Mouse (Mus musculus): Measurements from ENCODE around the gene Bricd5. TPM values are rescaled to one million over a fixed set of nuclear protein-coding genes. Genes with fewer than 3 reads are reported as not detected.
"Not testable (repeated sequence)": the region's sequence is repeated elsewhere in the genome, so short reads cannot be mapped to it uniquely, and the experiment has no call there.

The Bricd5 gene
- polyA plus RNA-seq (2015; fragmentation: Nextera tagmentation; extraction: Ambion mirVana), result 0.13 TPM in 1 of 2 replicates, not detected in the other

DNA sequence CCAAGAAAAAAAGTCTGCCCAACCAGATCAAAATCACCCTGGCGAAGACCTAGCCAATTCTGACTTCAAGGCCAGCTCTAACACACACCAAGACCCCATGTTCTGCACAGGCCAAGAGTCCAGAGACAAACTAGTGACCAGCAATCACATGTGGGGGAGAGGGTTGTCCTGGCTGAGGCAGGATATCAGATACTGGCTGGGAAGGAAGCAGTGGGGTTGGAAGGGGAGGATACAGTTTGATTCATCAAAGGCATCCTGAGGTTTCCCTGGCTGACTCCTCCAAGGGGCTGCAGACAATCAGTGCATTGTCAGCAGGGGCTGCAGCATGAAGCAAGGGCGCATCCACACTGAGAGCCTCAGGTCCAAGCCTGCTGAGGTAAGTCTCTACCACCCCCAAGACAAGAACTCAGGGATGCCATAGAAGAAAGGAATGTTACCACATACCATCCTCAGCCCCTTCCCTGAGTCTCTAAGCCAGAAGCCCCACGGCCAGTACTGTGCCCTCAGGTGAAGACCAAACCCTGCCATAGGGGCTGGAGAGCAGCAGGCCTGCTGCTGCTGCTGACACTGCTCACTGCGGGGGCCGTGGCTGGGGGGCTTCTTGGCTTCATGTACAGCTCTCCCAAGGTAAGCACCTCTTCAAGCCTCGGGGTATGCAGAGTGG, at the start of gene Bricd5:
Gene Bricd5, plus strand, starts transcription at position 273 of the 664 bp plus-strand sequence.
- Histone ChIP-seq H3K4me1 (replicated peaks) (peaks cover 62% of the 10 kb centered on the region), H3K27ac (replicated peaks) (peak within 1 kb of the TSS; percentile 97; the same call in 1 of the 2 replicates), H3K4me2 (peak within 1 kb of the TSS; percentile 96), H3K36me3 (replicated peaks) (peaks cover 67% of the 10 kb centered on the region), H3K27me3 (no peaks in the 10 kb centered on the region), H3K9ac (peak within 1 kb of the TSS; percentile 96; the same call in 1 of the 2 replicates), H3K9me3 (replicated peaks) (no peaks in the 10 kb centered on the region), H3K4me3 (replicated peaks) (peak within 1 kb of the TSS; percentile 95)
- ATAC-seq (ENCODE audit: insufficient read depth), result no peak
- 76% methylated on average over 6 of the region's 6 CpGs for WGBS (ENCODE audit: insufficient replicate concordance)

DNA sequence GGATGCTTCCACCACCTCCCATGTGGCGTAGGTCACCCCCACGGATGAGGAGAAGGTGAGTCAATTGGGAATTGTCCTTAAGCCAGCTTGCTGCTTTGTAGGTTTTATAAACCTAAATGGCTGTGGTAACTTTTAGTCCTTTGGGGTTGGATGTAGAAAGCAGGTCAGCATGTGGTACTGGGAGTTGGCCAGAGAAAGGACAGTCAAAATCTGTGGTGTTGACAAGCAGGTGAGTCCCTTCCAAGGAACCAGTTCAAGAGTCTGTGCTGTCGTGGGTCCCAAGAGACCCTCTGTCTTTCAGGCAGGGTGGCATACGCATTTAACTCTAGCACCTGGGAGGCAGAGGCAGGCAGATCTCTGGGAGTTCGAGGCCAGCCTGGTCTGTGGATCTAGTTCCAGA, 49.2 kb upstream of the Bricd5 start:
- no peak overlapping the region for H3K27ac ChIP-seq (replicated peaks)
- no peak overlapping the region for H3K4me3 ChIP-seq (replicated peaks)
- H3K9ac ChIP-seq, result no peak overlapping the region
- 83% methylated on average over 5 of the region's 5 CpGs for WGBS (ENCODE audit: insufficient replicate concordance)
- peaks cover 59% of the 10 kb centered on the region for H3K36me3 ChIP-seq (replicated peaks)
- ATAC-seq (ENCODE audit: insufficient read depth), result no peak
- H3K9me3 ChIP-seq (replicated peaks), result no peaks in the 10 kb centered on the region
- no peak overlapping the region for H3K4me2 ChIP-seq
- H3K27me3 ChIP-seq, result no peaks in the 10 kb centered on the region
- peaks cover 25% of the 10 kb centered on the region for H3K4me1 ChIP-seq (replicated peaks)

DNA sequence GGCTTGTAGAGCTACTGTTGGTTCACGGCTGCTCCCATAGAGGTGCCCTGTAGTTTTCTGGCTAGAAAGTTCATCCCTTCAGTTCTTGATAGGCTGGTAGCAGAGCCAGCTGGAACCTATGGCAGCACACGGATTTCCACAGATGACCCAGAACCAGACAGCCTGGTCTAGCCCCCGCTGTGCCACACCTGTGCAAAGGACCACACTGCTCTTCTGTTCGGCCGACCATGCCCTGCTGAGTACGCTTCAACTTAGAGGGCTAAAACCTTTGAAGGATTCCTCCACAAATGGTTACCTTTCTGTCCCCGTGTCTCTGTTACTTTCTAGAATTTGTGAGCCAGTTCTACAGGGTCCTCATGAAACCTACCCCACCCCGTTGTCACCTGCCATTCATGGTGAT, 48.4 kb upstream of the Bricd5 start:
- H3K36me3 ChIP-seq (replicated peaks), result peaks cover 51% of the 10 kb centered on the region
- WGBS (ENCODE audit: insufficient replicate concordance), result 87% methylated on average over 6 of the region's 8 CpGs

DNA sequence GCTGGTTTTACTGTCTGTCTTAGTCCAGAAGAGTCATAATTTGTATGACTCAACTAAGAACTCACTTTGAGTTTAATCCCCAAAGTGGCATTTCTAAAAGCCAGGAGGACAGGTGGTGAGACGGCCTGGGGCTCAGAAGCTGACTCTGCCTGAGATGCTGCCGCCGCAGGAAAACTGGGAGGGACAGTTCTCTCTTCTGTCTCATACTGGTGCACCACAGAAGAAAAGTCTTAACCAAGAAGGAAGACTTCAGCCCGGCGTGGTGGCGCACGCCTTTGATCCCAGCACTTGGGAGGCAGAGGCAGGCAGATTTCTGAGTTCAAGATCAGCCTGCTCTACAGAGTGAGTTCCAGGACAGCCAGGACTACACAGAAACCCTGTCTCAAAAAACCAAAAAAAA, 47.8 kb upstream of the Bricd5 start:
- Histone ChIP-seq H3K36me3 (replicated peaks) (peaks cover 45% of the 10 kb centered on the region), H3K9ac (peak overlapping the region; percentile 79; the same call in 1 of the 2 replicates), H3K9me3 (replicated peaks) (no peaks in the 10 kb centered on the region), H3K4me2 (peak overlapping the region; percentile 83), H3K4me1 (replicated peaks) (peaks cover 25% of the 10 kb centered on the region), H3K27me3 (no peaks in the 10 kb centered on the region), H3K27ac (replicated peaks) (peak overlapping the region; percentile 92; the same call in 1 of the 2 replicates), H3K4me3 (replicated peaks) (peak overlapping the region; percentile 72)
- ATAC-seq (ENCODE audit: insufficient read depth), result no peak
- WGBS (ENCODE audit: insufficient replicate concordance), result 87% methylated on average over 7 of the region's 7 CpGs

More for the DNA sequence above, 48.4 kb upstream of the Bricd5 start:
- not testable (repeated sequence) for H3K4me3 ChIP-seq (replicated peaks); H3K27me3 ChIP-seq; ATAC-seq (ENCODE audit: insufficient read depth); H3K4me2 ChIP-seq; H3K9ac ChIP-seq; H3K27ac ChIP-seq (replicated peaks); H3K9me3 ChIP-seq (replicated peaks)
- H3K4me1 ChIP-seq (replicated peaks), result peaks cover 25% of the 10 kb centered on the region

DNA sequence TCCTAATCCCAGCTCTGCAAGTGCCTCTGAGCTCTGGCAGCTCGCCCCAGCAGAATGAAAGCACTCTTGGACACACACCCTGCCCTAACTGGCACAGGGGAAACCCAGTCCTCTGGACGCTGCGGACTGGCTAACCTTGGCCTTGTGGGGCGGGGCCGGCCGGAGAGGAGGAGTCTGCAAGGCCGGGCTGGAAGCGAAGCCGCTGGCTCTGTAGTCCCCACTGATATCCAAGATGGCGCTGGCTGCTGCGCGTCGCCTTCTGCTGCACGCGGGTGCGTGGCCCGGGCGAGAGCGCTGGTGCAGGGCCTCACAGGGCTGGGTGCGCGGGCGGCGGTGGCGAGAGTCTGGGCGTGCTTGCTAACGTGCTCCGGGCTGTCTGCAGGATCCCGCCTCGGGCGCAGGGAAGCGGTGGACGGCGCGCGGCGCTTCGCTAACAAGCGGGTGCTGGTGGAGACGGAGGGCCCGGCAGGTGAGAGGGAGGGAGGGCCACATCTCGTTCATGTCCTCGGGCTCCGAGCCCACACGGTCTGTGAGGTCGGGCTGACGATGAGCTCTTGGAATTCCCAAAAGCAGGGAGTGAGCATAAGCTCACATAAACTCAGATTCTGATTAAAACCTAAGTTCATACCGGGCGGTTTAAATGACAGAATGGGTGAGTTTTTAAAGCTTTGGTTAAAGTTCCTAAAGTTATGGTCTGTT, 47.1 kb upstream of the Bricd5 start, which contains the start of gene Eci1:
Gene Eci1, plus strand, starts transcription at position 171 of the 699 bp plus-strand sequence.
- Histone ChIP-seq H3K36me3 (replicated peaks) (peaks cover 38% of the 10 kb centered on the region), H3K9ac (peak within 1 kb of the TSS; percentile 79), H3K9me3 (replicated peaks) (no peaks in the 10 kb centered on the region), H3K4me2 (peak within 1 kb of the TSS; percentile 83), H3K27ac (replicated peaks) (peak within 1 kb of the TSS; percentile 92), H3K4me1 (replicated peaks) (peaks cover 25% of the 10 kb centered on the region), H3K27me3 (no peaks in the 10 kb centered on the region), H3K4me3 (replicated peaks) (peak within 1 kb of the TSS; percentile 72)
- peak; percentile 96 for ATAC-seq (ENCODE audit: insufficient read depth)
- under 1% methylated on average over 48 of the region's 48 CpGs for WGBS (ENCODE audit: insufficient replicate concordance)

DNA sequence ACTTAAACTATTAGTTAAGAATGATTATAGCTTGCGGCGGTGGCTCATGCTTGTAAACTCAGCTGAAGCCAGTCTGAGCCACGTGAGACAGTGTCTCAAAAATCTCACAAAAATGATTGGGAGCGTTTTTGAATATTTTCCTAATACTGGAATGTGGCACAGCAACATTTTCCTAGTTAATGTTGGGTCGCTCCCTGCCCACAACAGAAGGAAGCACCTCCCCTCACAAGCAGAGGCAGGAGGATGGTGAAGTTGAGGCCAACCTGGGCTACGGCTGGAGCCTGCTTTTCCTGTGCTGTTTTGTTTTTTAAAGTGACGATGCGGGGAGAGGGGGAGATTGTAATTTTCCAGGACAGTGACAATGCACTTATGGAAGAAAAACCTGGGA, 46.5 kb upstream of the Bricd5 start:
- Histone ChIP-seq H3K9me3 (replicated peaks) (no peaks in the 10 kb centered on the region), H3K4me1 (replicated peaks) (peaks cover 25% of the 10 kb centered on the region), H3K4me3 (replicated peaks) (peak overlapping the region; percentile 72), H3K4me2 (peak overlapping the region; percentile 83), H3K36me3 (replicated peaks) (peaks cover 32% of the 10 kb centered on the region), H3K27ac (replicated peaks) (peak overlapping the region; percentile 92), H3K27me3 (no peaks in the 10 kb centered on the region), H3K9ac (peak overlapping the region; percentile 79)
- no peak for ATAC-seq (ENCODE audit: insufficient read depth)
- WGBS (ENCODE audit: insufficient replicate concordance), result 1% methylated on average over 8 of the region's 8 CpGs

DNA sequence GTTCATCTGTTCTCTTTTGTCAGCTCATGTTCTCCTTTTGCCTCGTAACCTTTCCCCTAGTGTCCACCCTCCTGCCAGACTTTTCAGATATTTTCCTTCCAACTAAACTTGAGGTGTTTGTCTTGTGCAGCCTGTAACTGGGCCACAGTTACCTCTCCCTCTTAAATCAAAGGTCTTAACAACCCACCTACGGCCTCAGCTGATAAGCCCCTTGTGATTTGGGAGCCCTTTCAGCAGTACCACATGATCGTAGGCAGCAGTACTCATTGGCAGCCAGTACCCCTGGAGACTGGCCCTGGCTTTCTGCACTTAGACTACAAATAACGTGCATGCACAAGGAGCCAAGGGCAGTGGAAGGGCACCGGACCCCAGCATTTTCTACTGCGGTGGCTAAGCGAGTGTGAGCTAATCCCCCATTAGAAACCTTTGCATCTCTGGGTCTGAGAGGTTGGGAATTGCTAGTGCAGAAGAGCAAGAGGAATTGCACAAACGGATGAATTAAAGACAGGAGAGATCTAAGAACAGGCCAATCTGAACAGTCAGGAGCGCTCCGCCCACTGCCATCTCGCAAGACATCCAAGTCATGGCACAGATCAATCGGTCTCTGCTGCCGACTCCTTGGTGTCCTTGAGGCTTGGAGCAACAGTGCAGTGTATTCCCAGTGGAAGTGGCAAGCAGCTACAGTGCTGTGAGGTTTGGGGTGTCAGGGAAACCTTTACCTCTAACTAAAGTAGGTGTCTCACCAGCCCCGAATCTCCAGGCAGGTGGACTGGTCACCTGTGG, 44.3 kb upstream of the Bricd5 start:
- Histone ChIP-seq H3K4me1 (replicated peaks) (peaks cover 25% of the 10 kb centered on the region), H3K4me2 (no peak overlapping the region), H3K9ac (no peak overlapping the region), H3K27me3 (no peaks in the 10 kb centered on the region), H3K27ac (replicated peaks) (no peak overlapping the region), H3K9me3 (replicated peaks) (no peaks in the 10 kb centered on the region), H3K4me3 (replicated peaks) (no peak overlapping the region), H3K36me3 (replicated peaks) (peaks cover 20% of the 10 kb centered on the region)
- WGBS (ENCODE audit: insufficient replicate concordance), result 79% methylated on average over 14 of the region's 14 CpGs
- ATAC-seq (ENCODE audit: insufficient read depth), result no peak

DNA sequence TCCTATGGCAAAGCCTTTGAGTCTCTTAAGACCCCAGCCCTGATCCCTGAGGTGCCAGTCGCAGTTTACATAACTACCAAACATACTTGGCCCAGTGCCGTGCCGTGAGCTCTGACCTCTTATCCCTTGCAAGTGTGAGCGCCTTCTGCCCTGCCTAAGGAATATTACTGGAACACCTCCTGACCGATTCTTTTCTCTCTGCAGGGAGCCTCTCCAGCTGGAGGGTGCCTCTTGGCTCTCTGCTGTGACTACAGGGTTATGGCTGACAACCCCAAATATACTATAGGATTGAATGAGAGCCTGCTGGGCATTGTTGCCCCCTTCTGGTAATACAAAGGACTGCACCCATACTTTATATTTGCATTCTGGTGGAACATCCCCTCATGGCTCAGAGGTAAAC, 36.7 kb upstream of the Bricd5 start:
- H3K9ac ChIP-seq, result no peak overlapping the region
- no peak overlapping the region for H3K4me2 ChIP-seq
- no peak for ATAC-seq (ENCODE audit: insufficient read depth)
- no peaks in the 10 kb centered on the region for H3K4me1 ChIP-seq (replicated peaks)
- no peaks in the 10 kb centered on the region for H3K9me3 ChIP-seq (replicated peaks)
- H3K27ac ChIP-seq (replicated peaks), result no peak overlapping the region
- 77% methylated on average over 5 of the region's 5 CpGs for WGBS (ENCODE audit: insufficient replicate concordance)
- H3K36me3 ChIP-seq (replicated peaks), result peaks cover 72% of the 10 kb centered on the region
- no peaks in the 10 kb centered on the region for H3K27me3 ChIP-seq
- H3K4me3 ChIP-seq (replicated peaks), result no peak overlapping the region

DNA sequence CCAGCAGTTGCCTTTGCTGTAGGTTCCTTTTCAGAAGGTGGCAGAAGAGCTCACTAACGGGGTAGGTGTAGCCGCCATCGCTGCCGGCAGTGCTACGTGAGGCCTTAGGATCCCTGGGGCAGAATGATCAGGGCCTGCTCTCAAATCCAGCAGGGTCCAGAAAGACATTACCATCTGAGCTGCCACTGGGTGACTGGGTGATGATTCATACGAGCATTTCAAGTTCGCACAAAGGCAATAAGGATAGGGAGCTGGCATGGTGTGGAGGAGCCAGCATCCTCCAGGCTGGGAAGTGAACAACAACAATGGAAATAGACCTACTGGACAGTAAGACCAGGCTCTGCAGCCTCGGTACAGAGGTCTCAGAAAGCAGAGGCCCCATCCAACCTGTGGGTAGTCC, 33.3 kb upstream of the Bricd5 start:
- Histone ChIP-seq H3K4me1 (replicated peaks) (no peaks in the 10 kb centered on the region), H3K9me3 (replicated peaks) (no peaks in the 10 kb centered on the region), H3K4me2 (no peak overlapping the region), H3K27me3 (no peaks in the 10 kb centered on the region), H3K36me3 (replicated peaks) (peaks cover 79% of the 10 kb centered on the region), H3K4me3 (replicated peaks) (no peak overlapping the region), H3K9ac (no peak overlapping the region), H3K27ac (replicated peaks) (no peak overlapping the region)
- no peak for ATAC-seq (ENCODE audit: insufficient read depth)
- 86% methylated on average over 8 of the region's 8 CpGs for WGBS (ENCODE audit: insufficient replicate concordance)

DNA sequence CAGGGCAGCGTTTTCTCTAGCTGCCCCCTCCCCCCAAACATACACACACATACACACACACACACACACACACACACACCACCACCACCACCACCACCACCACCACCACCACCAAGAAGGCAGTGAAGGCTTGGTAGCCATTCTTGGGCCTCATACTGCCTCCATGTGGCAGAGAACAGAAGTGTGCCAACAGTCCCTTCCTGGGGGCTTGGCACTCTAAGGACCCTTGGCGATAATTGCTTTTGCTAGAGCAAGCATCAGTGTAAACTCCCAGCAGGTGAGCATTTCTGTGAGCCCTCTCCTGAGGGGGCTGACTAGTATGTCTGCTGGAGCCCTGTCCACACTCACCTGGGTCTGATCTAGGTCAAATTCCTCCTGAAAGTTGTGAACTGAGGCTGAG, 32.5 kb upstream of the Bricd5 start:
- no peak overlapping the region for H3K9ac ChIP-seq
- H3K27ac ChIP-seq (replicated peaks), result no peak overlapping the region
- no peak overlapping the region for H3K4me3 ChIP-seq (replicated peaks)
- 66% methylated on average over 2 of the region's 2 CpGs for WGBS (ENCODE audit: insufficient replicate concordance)
- no peak for ATAC-seq (ENCODE audit: insufficient read depth)
- H3K27me3 ChIP-seq, result no peaks in the 10 kb centered on the region
- no peaks in the 10 kb centered on the region for H3K9me3 ChIP-seq (replicated peaks)
- H3K4me2 ChIP-seq, result no peak overlapping the region
- no peaks in the 10 kb centered on the region for H3K4me1 ChIP-seq (replicated peaks)
- peaks cover 82% of the 10 kb centered on the region for H3K36me3 ChIP-seq (replicated peaks)

DNA sequence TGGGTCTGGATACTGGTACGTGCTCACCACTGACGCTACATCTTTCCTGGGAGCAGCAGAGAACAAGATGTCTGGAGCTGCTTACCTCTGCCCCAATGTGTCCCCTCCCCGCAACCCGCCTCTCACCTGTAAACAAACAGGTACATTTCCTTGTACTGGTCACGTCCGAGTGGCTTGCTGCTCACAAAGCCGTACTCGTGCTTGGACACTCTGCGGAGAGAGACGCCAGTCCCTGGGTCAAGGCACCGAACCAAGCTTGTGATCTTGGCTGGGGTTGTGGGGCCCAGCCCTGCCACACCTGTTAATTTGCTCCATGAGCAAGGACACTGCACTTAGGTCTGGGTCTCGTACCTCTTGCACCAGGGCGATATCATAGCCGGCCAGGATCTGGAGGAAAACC, 31.6 kb upstream of the Bricd5 start:
- Histone ChIP-seq H3K27ac (replicated peaks) (no peak overlapping the region), H3K27me3 (no peaks in the 10 kb centered on the region), H3K36me3 (replicated peaks) (peaks cover 84% of the 10 kb centered on the region), H3K4me2 (no peak overlapping the region), H3K4me1 (replicated peaks) (no peaks in the 10 kb centered on the region), H3K9me3 (replicated peaks) (no peaks in the 10 kb centered on the region), H3K4me3 (replicated peaks) (no peak overlapping the region), H3K9ac (no peak overlapping the region)
- ATAC-seq (ENCODE audit: insufficient read depth), result no peak
- 82% methylated on average over 14 of the region's 14 CpGs for WGBS (ENCODE audit: insufficient replicate concordance)
